Comparison of ENCODE assay signal across 9 mouse cellular contexts in the genomic region with DNA sequence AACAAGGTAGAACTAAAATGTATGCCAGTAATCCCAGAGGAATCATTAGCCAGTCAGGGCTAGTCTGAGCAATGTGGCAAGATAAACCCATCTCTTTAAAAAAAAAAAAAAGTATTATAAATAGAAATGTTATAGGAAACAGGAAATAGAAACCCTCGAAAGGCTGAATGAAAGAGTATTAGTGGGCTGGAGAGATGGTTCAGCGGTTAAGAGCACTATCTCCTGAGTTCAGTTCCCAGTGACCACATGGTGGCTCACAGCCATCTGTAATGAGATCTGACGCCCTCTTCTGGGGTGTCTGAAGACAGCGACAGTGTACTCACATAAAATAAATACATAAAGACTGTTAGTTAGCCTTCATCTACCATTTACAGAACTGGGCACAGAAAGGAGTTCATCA. TPM values are rescaled to one million over a fixed set of nuclear protein-coding genes. Genes with fewer than 3 reads are reported as not detected.
DNase-seq lines count a peak whose midpoint lies in the region; ATAC-seq and TF ChIP-seq lines count a peak whose summit lies in the region.
"Had no signal": no experiment of that assay in that cellular context is flagged by ENCODE, and none has a peak within 500 bp of the region (broad histone marks: within the 10 kb centered on the region; RNA-seq: fewer than 3 reads in every experiment).

No protein-coding gene starts in this region.

- no peak overlapping the region for H3K4me2 ChIP-seq in intestine, postnatal 0 days (replicated peaks; ENCODE audit: low read depth)
- no peak overlapping the region for H3K4me2 ChIP-seq in intestine, embryonic 16.5 days (ENCODE audit: low read depth, low read length)
- no peak overlapping the region for H3K4me2 ChIP-seq in hindbrain, embryonic 11.5 days (replicated peaks; ENCODE audit: low read depth, low read length)

- peak; percentile 65 for TF ChIP-seq CTCF in intestine, postnatal 0 days (IDR thresholded peaks at IDR 0.05; ENCODE audit: low read depth)
- TF ChIP-seq CTCF in ES-Bruce4 (IDR thresholded peaks at IDR 0.05; ENCODE audit: low read depth, low read length): peak; percentile 36

- no peak for ATAC-seq in intestine, postnatal 0 days
- no peak for ATAC-seq in intestine, embryonic 16.5 days
- ATAC-seq in inflammation-experienced regulatory T-cells, adult 6 months: peak; percentile 53
- no peak for ATAC-seq in hindbrain, embryonic 11.5 days (ENCODE audit: low FRiP score)

- DNase-seq in A20 (ENCODE audit: low read depth, low spot score): peak; percentile 38
- no peak for DNase-seq in testis, postnatal 14 days (ENCODE audit: low spot score)
- no peak for DNase-seq in hindbrain, embryonic 11.5 days (ENCODE audit: low spot score)
- no peak for DNase-seq in kidney, postnatal 4 days
- DNase-seq: thymus, adult 18-20 months had no signal

- no peaks in the 10 kb centered on the region for H3K27me3 ChIP-seq in intestine, postnatal 0 days (replicated peaks; ENCODE audit: control insufficient read depth, insufficient read depth, low read length)
- H3K27me3 ChIP-seq in intestine, embryonic 16.5 days (replicated peaks; ENCODE audit: control insufficient read depth, insufficient read depth, low read length): no peaks in the 10 kb centered on the region
- H3K27me3 ChIP-seq in ES-Bruce4 (ENCODE audit: control insufficient read depth, insufficient read depth, low read length, poor library complexity, severe bottlenecking): no peaks in the 10 kb centered on the region
- no peaks in the 10 kb centered on the region for H3K27me3 ChIP-seq in hindbrain, embryonic 11.5 days (ENCODE audit: control insufficient read depth, insufficient read depth, low read length)

- H3K9ac ChIP-seq in intestine, postnatal 0 days (ENCODE audit: low read depth, low read length): no peak overlapping the region
- no peak overlapping the region for H3K9ac ChIP-seq in intestine, embryonic 16.5 days (ENCODE audit: low read depth, low read length)
- no peak overlapping the region for H3K9ac ChIP-seq in ES-Bruce4 (ENCODE audit: low read depth, poor library complexity, severe bottlenecking)
- H3K9ac ChIP-seq in hindbrain, embryonic 11.5 days (ENCODE audit: low read depth, low read length): no peak overlapping the region

- TF ChIP-seq POLR2A in ES-Bruce4 (IDR thresholded peaks at IDR 0.05; ENCODE audit: insufficient read depth, low read length): no peak

- TF ChIP-seq EP300 in ES-Bruce4 (IDR thresholded peaks at IDR 0.05; ENCODE audit: insufficient read depth, low read depth, low read length): no peak

- no peak overlapping the region for H3K27ac ChIP-seq in intestine, postnatal 0 days (ENCODE audit: low read depth, low read length)
- no peak overlapping the region for H3K27ac ChIP-seq in intestine, embryonic 16.5 days (ENCODE audit: low read length)
- H3K27ac ChIP-seq in ES-Bruce4 (ENCODE audit: insufficient read depth, low read length): no peak overlapping the region
- no peak overlapping the region for H3K27ac ChIP-seq in hindbrain, embryonic 11.5 days (ENCODE audit: low read depth, low read length)

- no peak overlapping the region for H3K4me3 ChIP-seq in intestine, postnatal 0 days (ENCODE audit: low read depth, low read length)
- H3K4me3 ChIP-seq in intestine, embryonic 16.5 days (ENCODE audit: low read length): no peak overlapping the region
- no peak overlapping the region for H3K4me3 ChIP-seq in ES-Bruce4 (ENCODE audit: low read depth, low read length)
- H3K4me3 ChIP-seq in hindbrain, embryonic 11.5 days (ENCODE audit: low read depth, low read length): no peak overlapping the region

- H3K4me1 ChIP-seq in intestine, postnatal 0 days (replicated peaks; ENCODE audit: control insufficient read depth, insufficient read depth, low read length): no peaks in the 10 kb centered on the region
- peaks cover 2% of the 10 kb centered on the region; the same call in 1 of the 2 replicates for H3K4me1 ChIP-seq in intestine, embryonic 16.5 days (ENCODE audit: control insufficient read depth, insufficient read depth, low read length)
- no peaks in the 10 kb centered on the region for H3K4me1 ChIP-seq in ES-Bruce4 (ENCODE audit: control insufficient read depth, insufficient read depth, low read length)
- no peaks in the 10 kb centered on the region for H3K4me1 ChIP-seq in hindbrain, embryonic 11.5 days (replicated peaks; ENCODE audit: control insufficient read depth, insufficient read depth, low read length)

- 50% methylated on average over 4 of the region's 4 CpGs for WGBS in intestine, postnatal 0 days
- WGBS in intestine, embryonic 16.5 days: 53% methylated on average over 4 of the region's 4 CpGs
- 68% methylated on average over 4 of the region's 4 CpGs for WGBS in hindbrain, embryonic 11.5 days

- peaks cover 20% of the 10 kb centered on the region for H3K36me3 ChIP-seq in intestine, postnatal 0 days (ENCODE audit: control insufficient read depth, insufficient read depth)
- peaks cover 7% of the 10 kb centered on the region; the same call in 1 of the 2 replicates for H3K36me3 ChIP-seq in intestine, embryonic 16.5 days (ENCODE audit: control insufficient read depth, insufficient read depth, low read length)
- peaks cover 53% of the 10 kb centered on the region for H3K36me3 ChIP-seq in ES-Bruce4 (ENCODE audit: control insufficient read depth, insufficient read depth, low read length, poor library complexity, severe bottlenecking)
- H3K36me3 ChIP-seq in hindbrain, embryonic 11.5 days (ENCODE audit: control insufficient read depth, insufficient read depth, low read length): no peaks in the 10 kb centered on the region

- H3K9me3 ChIP-seq in intestine, postnatal 0 days (ENCODE audit: control insufficient read depth): no peaks in the 10 kb centered on the region
- no peaks in the 10 kb centered on the region for H3K9me3 ChIP-seq in intestine, embryonic 16.5 days (ENCODE audit: control insufficient read depth, low read length)
- no peaks in the 10 kb centered on the region for H3K9me3 ChIP-seq in ES-Bruce4 (replicated peaks; ENCODE audit: control insufficient read depth, insufficient read depth, low read length, poor library complexity, severe bottlenecking)
- H3K9me3 ChIP-seq in hindbrain, embryonic 11.5 days (ENCODE audit: control insufficient read depth, low read length): no peaks in the 10 kb centered on the region

RNA-seq across cellular contexts. Expression of a gene that starts 5.3 kb away (rescaled TPM):
- 23.1 and 23.7 TPM in 2 replicates for polyA plus RNA-seq in intestine, postnatal 0 days (2015; fragmentation: Nextera tagmentation; extraction: Ambion mirVana)
- 56.4 and 64.9 TPM in 2 replicates for polyA plus RNA-seq in intestine, embryonic 16.5 days (2015; fragmentation: Nextera tagmentation; extraction: Ambion mirVana)
- polyA plus RNA-seq in ES-Bruce4 (2011; ENCODE audit: insufficient read depth, insufficient read length, low read depth, missing spikeins): 118 and 141 TPM in 2 replicates
- 10 to 100 TPM; 15.9 to 22.7 (median 17.9) TPM for polyA plus RNA-seq in inflammation-experienced regulatory T-cells, adult 6 months (2017; shearing (Covaris generic))
- 59.0 and 69.2 TPM in 2 replicates for polyA plus RNA-seq in hindbrain, embryonic 11.5 days (2014; fragmentation: Nextera tagmentation; extraction: Ambion mirVana)

RNA-seq across cellular contexts. Expression of a gene that starts 29.6 kb away (rescaled TPM):
- 8.0 and 9.6 TPM in 2 replicates for polyA plus RNA-seq in intestine, postnatal 0 days (2015; fragmentation: Nextera tagmentation; extraction: Ambion mirVana)
- polyA plus RNA-seq in intestine, embryonic 16.5 days (2015; fragmentation: Nextera tagmentation; extraction: Ambion mirVana): 7.5 and 7.7 TPM in 2 replicates
- polyA plus RNA-seq in ES-Bruce4 (2011; ENCODE audit: insufficient read depth, insufficient read length, low read depth, missing spikeins): 37.6 and 42.4 TPM in 2 replicates
- 10 to 100 TPM in 1 of 3 experiments, 1 to 10 TPM in 2; 7.2 to 10.1 (median 8.6) TPM for polyA plus RNA-seq in inflammation-experienced regulatory T-cells, adult 6 months (2017; shearing (Covaris generic))
- polyA plus RNA-seq in hindbrain, embryonic 11.5 days (2014; fragmentation: Nextera tagmentation; extraction: Ambion mirVana): 5.2 and 7.0 TPM in 2 replicates
